Mouse (Mus musculus): ENCODE measurements at regions not wholly inside any gene's neighbourhood (a gene's known extent, or its start where the extent isn't known, plus 50 kb on each side); places are given as distances from the start of the nearest gene placed in this dataset.

- no peak for TF ChIP-seq CTCF (IDR thresholded peaks at IDR 0.05)
- peak in 1 of 2 experiments; percentile 13 for DNase-seq (ENCODE audit: extremely low spot score in 1 of 2, low spot score in 2 of 2)
- H3K27ac ChIP-seq = no peak overlapping the region
- intact Hi-C loops (cut with DNase I) = no loop called here
- H3K4me3 ChIP-seq = no peak overlapping the region
Observed at GRCm38 (mm10) chr8:18287536-18288237, 690.4 kb downstream of the Defb40 start.

GRCm38 (mm10) chr8:18279932-18280331 is 698.1 kb downstream of the Defb40 start:
- no peak for TF ChIP-seq CTCF (IDR thresholded peaks at IDR 0.05)
- Histone ChIP-seq H3K4me3 (no peak overlapping the region), H3K27ac (no peak overlapping the region)
- intact Hi-C loops (cut with DNase I) = no loop called here
- no peak for DNase-seq (ENCODE audit: extremely low spot score in 1 of 2, low spot score in 2 of 2)

- no peak; the same call in 1 of the 2 replicates for TF ChIP-seq CTCF (IDR thresholded peaks at IDR 0.05)
- peak; percentile 16 to 50 for DNase-seq (ENCODE audit: extremely low spot score in 1 of 2, low spot score in 2 of 2)
Observed at GRCm38 (mm10) chr8:18268301-18268700, 709.8 kb downstream of the Defb40 start.

GRCm38 (mm10) chr8:18258287-18258961 is 719.6 kb downstream of the Defb40 start:
- TF ChIP-seq CTCF (IDR thresholded peaks at IDR 0.05) = no peak
- Histone ChIP-seq H3K4me3 (no peak overlapping the region), H3K27ac (no peak overlapping the region)
- no peak for DNase-seq (ENCODE audit: extremely low spot score in 1 of 2, low spot score in 2 of 2)
- intact Hi-C loops (cut with DNase I) = no loop called here

More at GRCm38 (mm10) chr8:18268301-18268700, 709.8 kb downstream of the Defb40 start:
- intact Hi-C loops (cut with DNase I) = loop anchor here (10.0 kb wide), 1 partner anchor 76 kb away; no protein-coding TSS in a partner anchor
- no peak overlapping the region for H3K4me3 ChIP-seq
- no peak overlapping the region; the same call in 1 of the 2 replicates for H3K27ac ChIP-seq

- TF ChIP-seq CTCF (IDR thresholded peaks at IDR 0.05) = no peak
- intact Hi-C loops (cut with DNase I) = no loop called here
- Histone ChIP-seq H3K27ac (no peak overlapping the region), H3K4me3 (no peak overlapping the region)
- no peak for DNase-seq (ENCODE audit: extremely low spot score in 1 of 2, low spot score in 2 of 2)
Observed at GRCm38 (mm10) chr8:18246299-18246698, 731.8 kb downstream of the Defb40 start.

- Histone ChIP-seq H3K27ac (no peak overlapping the region), H3K4me3 (no peak overlapping the region)
- TF ChIP-seq CTCF (IDR thresholded peaks at IDR 0.05) = no peak
- DNase-seq (ENCODE audit: extremely low spot score in 1 of 2, low spot score in 2 of 2) = no peak
- intact Hi-C loops (cut with DNase I) = no loop called here
Observed at GRCm38 (mm10) chr8:18217599-18217998, 760.5 kb downstream of the Defb40 start.

GRCm38 (mm10) chr8:18217192-18217591 is 760.9 kb downstream of the Defb40 start:
- TF ChIP-seq CTCF (IDR thresholded peaks at IDR 0.05) = no peak
- Histone ChIP-seq H3K4me3 (no peak overlapping the region), H3K27ac (no peak overlapping the region)
- intact Hi-C loops (cut with DNase I) = no loop called here
- DNase-seq (ENCODE audit: extremely low spot score in 1 of 2, low spot score in 2 of 2) = no peak

- intact Hi-C loops (cut with DNase I) = no loop called here
- no peak for TF ChIP-seq CTCF (IDR thresholded peaks at IDR 0.05)
- H3K4me3 ChIP-seq = no peak overlapping the region
- DNase-seq (ENCODE audit: extremely low spot score in 1 of 2, low spot score in 2 of 2) = no peak
- H3K27ac ChIP-seq = no peak overlapping the region
Observed at GRCm38 (mm10) chr8:18216516-18216915, 761.5 kb downstream of the Defb40 start.

- DNase-seq (ENCODE audit: extremely low spot score in 1 of 2, low spot score in 2 of 2) = no peak
- no peak overlapping the region for H3K27ac ChIP-seq
- intact Hi-C loops (cut with DNase I) = no loop called here
- H3K4me3 ChIP-seq = no peak overlapping the region
- no peak for TF ChIP-seq CTCF (IDR thresholded peaks at IDR 0.05)
Observed at GRCm38 (mm10) chr8:18210067-18210466, 768.0 kb downstream of the Defb40 start.

- DNase-seq (ENCODE audit: extremely low spot score in 1 of 2, low spot score in 2 of 2) = no peak
- Histone ChIP-seq H3K27ac (no peak overlapping the region), H3K4me3 (no peak overlapping the region)
- TF ChIP-seq CTCF (IDR thresholded peaks at IDR 0.05) = no peak
- intact Hi-C loops (cut with DNase I) = no loop called here
Observed at GRCm38 (mm10) chr8:18208658-18209057, 769.4 kb downstream of the Defb40 start.

- no peak for DNase-seq (ENCODE audit: extremely low spot score in 1 of 2, low spot score in 2 of 2)
- no peak for TF ChIP-seq CTCF (IDR thresholded peaks at IDR 0.05)
- no peak overlapping the region for H3K4me3 ChIP-seq
- no peak overlapping the region for H3K27ac ChIP-seq
- intact Hi-C loops (cut with DNase I) = no loop called here
Observed at GRCm38 (mm10) chr8:18187486-18187885, 790.6 kb downstream of the Defb40 start.

GRCm38 (mm10) chr8:18175544-18176092 is 802.4 kb downstream of the Defb40 start:
- no peak overlapping the region for H3K27ac ChIP-seq
- no peak for TF ChIP-seq CTCF (IDR thresholded peaks at IDR 0.05)
- no peak for DNase-seq (ENCODE audit: extremely low spot score in 1 of 2, low spot score in 2 of 2)
- intact Hi-C loops (cut with DNase I) = no loop called here
- no peak overlapping the region for H3K4me3 ChIP-seq
